Mouse (Mus musculus): ENCODE results near the gene Pde11a. TPM values are rescaled to one million over a fixed set of nuclear protein-coding genes. Genes with fewer than 3 reads are reported as not detected.

The Pde11a gene
- polyA plus RNA-seq, 1 experiment from 2014 or later, result 0.28 TPM

DNA sequence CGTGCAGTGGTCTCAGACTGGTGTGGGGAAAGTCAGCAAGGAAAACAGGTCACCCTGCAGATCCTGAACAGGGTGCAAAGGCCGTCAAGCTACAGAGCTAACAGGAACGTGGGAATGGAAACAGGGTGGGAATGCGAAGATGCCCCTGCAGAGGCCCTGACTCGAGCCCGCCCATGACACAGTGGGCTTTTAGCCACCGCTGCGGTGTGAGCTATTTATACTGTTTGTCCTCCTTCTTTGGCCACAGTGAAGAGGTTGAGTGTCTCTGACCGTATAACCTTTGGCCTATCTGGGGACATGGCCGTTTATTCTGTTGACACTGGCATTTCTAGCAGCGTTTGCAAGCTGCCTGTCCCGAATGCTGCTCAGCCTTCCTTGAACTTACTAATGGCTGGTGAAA is 338.9 kb downstream of the Pde11a start:
- WGBS, result 35% methylated on average over 12 of the region's 12 CpGs
- Histone ChIP-seq H3K9me3 (no peaks in the 10 kb centered on the region), H3K27ac (no peak overlapping the region), H3K36me3 (no peaks in the 10 kb centered on the region), H3K27me3 (no peaks in the 10 kb centered on the region), H3K4me1 (peaks cover 3% of the 10 kb centered on the region; the same call in 1 of the 2 replicates), H3K4me3 (no peak overlapping the region), H3K4me2 (no peak overlapping the region), H3K9ac (no peak overlapping the region)
- no peak for ATAC-seq (ENCODE audit: insufficient number of reproducible peaks, insufficient read depth, low FRiP score, low TSS enrichment, low read depth)

DNA sequence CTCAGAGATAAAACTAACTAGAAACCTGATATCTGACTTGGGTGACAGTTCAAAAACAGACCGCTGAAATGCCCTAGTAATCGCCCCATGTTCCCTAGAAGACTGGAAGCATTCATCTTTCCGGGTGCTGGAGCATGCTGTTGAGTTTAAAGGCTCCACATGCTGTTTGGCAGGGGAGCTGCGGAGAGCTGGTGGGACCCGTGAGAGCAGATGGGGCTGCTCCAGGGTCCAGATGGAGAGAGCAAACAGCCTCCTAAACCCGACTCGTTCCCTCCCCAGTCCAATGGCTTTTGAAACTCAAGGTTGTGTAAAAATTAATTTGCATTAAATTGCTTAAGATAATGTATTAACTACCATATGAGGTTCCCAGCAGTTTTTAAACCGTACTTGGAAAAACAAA is 339.9 kb downstream of the Pde11a start:
- 27% methylated on average over 8 of the region's 8 CpGs for WGBS
- Histone ChIP-seq H3K36me3 (no peaks in the 10 kb centered on the region), H3K4me1 (peaks cover 3% of the 10 kb centered on the region; the same call in 1 of the 2 replicates), H3K27ac (no peak overlapping the region), H3K4me2 (no peak overlapping the region), H3K4me3 (no peak overlapping the region), H3K9me3 (no peaks in the 10 kb centered on the region), H3K27me3 (no peaks in the 10 kb centered on the region), H3K9ac (no peak overlapping the region)
- no peak for ATAC-seq (ENCODE audit: insufficient number of reproducible peaks, insufficient read depth, low FRiP score, low TSS enrichment, low read depth)

- 41% methylated on average over 12 of the region's 12 CpGs for WGBS
- no peak for ATAC-seq (ENCODE audit: insufficient number of reproducible peaks, insufficient read depth, low FRiP score, low TSS enrichment, low read depth)
Measured at GRCm38 (mm10) chr2:75997726-75998125, 340.8 kb downstream of the Pde11a start.

DNA sequence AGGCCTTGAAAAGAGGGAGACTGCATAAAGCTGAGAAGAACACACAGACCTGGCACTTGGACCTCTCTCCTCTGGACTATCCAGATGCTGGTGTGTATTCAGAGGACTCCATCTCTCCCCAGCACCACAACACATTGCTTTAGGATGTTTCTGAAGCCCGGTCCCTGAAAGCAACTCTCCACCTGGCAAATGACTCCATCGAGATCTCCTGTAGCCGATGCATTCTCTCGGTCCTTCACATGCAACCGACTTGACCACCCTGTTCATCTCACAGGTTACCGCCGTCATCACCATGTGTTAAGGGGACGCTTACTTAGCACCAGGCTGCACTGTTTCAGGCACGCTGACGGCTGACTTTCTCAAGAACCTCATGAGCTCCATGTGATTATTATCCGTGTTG is 343.7 kb downstream of the Pde11a start:
- no peaks in the 10 kb centered on the region for H3K9me3 ChIP-seq
- 94% methylated on average over 11 of the region's 11 CpGs for WGBS

More at GRCm38 (mm10) chr2:75997726-75998125, 340.8 kb downstream of the Pde11a start:
- Histone ChIP-seq H3K27me3 (no peaks in the 10 kb centered on the region), H3K9ac (no peak overlapping the region), H3K9me3 (no peaks in the 10 kb centered on the region), H3K27ac (no peak overlapping the region), H3K4me1 (peaks cover 3% of the 10 kb centered on the region; the same call in 1 of the 2 replicates), H3K4me3 (no peak overlapping the region), H3K36me3 (no peaks in the 10 kb centered on the region), H3K4me2 (no peak overlapping the region)

DNA sequence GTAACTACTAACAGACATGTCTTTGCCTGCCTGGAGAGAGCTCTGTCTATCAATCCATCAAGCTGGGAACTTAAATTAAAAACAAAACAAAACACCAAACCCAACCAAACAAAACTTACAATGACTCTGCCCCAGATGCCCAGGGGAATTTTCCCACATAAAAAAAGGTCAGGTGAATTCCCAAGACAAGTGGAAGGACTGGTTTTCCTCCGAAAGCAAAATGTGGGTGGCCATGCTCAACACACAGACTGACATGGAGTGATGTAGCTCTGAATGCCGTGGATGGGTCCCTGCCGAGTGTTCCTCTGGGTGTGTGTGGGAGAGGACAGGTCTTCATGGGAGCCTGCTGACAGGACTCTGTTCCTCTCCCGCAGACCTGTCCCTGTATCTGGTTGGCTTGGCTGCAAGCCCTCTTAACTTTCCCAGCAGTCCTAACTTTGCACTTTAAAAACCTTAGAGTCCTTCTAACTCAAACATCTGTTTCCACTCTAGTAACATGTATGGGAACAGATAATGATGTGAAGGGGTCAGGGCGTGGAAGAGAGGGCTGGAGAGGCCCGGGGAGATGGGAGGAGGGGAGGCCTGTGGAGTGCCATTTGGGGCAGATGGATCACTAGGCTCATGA is 346.9 kb downstream of the Pde11a start:
- Histone ChIP-seq H3K4me3 (no peak overlapping the region), H3K27me3 (no peaks in the 10 kb centered on the region), H3K9me3 (no peaks in the 10 kb centered on the region), H3K27ac (peak overlapping the region; percentile 78), H3K4me1 (peaks cover 39% of the 10 kb centered on the region), H3K36me3 (no peaks in the 10 kb centered on the region), H3K9ac (no peak overlapping the region), H3K4me2 (0 out of 2 replicates have a peak overlapping the region, but pooled peaks have one; percentile 14)
- ATAC-seq (ENCODE audit: insufficient number of reproducible peaks, insufficient read depth, low FRiP score, low TSS enrichment, low read depth), result no peak
- 5% methylated on average over 6 of the region's 6 CpGs for WGBS

More for the DNA sequence above, 343.7 kb downstream of the Pde11a start:
- no peak for ATAC-seq (ENCODE audit: insufficient number of reproducible peaks, insufficient read depth, low FRiP score, low TSS enrichment, low read depth)
- Histone ChIP-seq H3K36me3 (no peaks in the 10 kb centered on the region), H3K9ac (no peak overlapping the region), H3K4me3 (no peak overlapping the region), H3K27me3 (no peaks in the 10 kb centered on the region), H3K27ac (no peak overlapping the region), H3K4me1 (peaks cover 21% of the 10 kb centered on the region), H3K4me2 (no peak overlapping the region)

DNA sequence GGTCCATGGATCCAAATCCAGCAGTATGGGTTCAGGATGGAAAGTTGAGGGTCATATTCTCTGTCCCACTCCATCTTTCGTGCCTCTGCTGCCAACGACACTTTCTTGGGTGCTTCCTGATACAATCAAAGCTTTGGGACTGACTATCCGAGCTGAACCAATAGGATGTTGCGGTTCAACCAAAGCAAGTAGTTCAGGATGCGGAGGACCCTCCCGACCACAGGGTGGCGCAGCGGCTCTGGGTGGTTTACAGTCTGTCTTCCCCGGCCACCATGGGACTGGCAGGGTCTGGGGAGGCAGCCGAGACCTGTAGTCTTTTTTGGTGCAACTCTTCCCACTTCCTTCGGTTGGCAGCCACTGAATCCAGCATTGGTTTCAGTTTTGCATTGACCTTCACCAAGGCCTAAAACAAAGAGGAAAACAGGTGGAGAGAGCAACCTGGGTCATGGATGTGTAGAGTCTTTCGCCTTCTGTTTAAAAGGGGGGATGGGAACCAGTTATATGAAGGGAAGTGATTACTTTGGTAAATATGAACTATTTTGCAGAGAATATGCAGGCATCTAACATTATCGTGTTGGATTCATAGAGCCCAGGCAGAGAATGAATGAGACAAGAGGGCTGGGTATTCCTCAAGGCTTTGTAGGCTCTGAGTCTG is 347.6 kb downstream of the Pde11a start:
- no peaks in the 10 kb centered on the region for H3K27me3 ChIP-seq
- H3K36me3 ChIP-seq, result no peaks in the 10 kb centered on the region
- ATAC-seq (ENCODE audit: insufficient number of reproducible peaks, insufficient read depth, low FRiP score, low TSS enrichment, low read depth), result no peak
- H3K9me3 ChIP-seq, result no peaks in the 10 kb centered on the region
- 40% methylated on average over 13 of the region's 13 CpGs for WGBS
- peaks cover 39% of the 10 kb centered on the region for H3K4me1 ChIP-seq
- H3K4me2 ChIP-seq, result peak overlapping the region; percentile 14; the same call in 1 of the 2 replicates
- H3K9ac ChIP-seq, result no peak overlapping the region
- peak overlapping the region; percentile 3; the same call in 1 of the 2 replicates for H3K27ac ChIP-seq
- no peak overlapping the region for H3K4me3 ChIP-seq

DNA sequence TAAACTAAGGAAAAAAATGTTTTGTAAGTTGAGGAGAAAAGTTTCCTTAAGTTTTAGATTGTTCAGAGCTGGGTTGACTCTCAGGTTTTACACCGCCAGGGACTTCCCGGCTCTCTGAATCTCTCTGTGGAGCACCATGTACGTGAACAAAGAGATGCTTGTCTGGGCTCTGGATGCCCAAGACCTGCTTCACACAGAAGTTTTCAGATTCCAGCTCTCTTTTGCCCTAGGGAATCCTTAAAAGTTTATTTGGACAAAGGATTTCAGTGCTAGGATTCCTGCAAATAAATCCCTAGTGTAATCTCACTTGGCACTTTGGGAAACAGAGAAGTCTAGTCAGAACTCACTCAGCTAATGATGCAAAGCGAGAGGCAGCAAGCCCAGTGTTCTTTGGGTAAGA is 348.9 kb downstream of the Pde11a start:
- Histone ChIP-seq H3K4me2 (no peak overlapping the region), H3K4me1 (peaks cover 39% of the 10 kb centered on the region), H3K27me3 (no peaks in the 10 kb centered on the region), H3K27ac (peak overlapping the region; percentile 55; the same call in 1 of the 2 replicates), H3K4me3 (no peak overlapping the region), H3K36me3 (no peaks in the 10 kb centered on the region), H3K9me3 (no peaks in the 10 kb centered on the region), H3K9ac (no peak overlapping the region)
- 32% methylated on average over 4 of the region's 4 CpGs for WGBS
- ATAC-seq (ENCODE audit: insufficient number of reproducible peaks, insufficient read depth, low FRiP score, low TSS enrichment, low read depth), result no peak

DNA sequence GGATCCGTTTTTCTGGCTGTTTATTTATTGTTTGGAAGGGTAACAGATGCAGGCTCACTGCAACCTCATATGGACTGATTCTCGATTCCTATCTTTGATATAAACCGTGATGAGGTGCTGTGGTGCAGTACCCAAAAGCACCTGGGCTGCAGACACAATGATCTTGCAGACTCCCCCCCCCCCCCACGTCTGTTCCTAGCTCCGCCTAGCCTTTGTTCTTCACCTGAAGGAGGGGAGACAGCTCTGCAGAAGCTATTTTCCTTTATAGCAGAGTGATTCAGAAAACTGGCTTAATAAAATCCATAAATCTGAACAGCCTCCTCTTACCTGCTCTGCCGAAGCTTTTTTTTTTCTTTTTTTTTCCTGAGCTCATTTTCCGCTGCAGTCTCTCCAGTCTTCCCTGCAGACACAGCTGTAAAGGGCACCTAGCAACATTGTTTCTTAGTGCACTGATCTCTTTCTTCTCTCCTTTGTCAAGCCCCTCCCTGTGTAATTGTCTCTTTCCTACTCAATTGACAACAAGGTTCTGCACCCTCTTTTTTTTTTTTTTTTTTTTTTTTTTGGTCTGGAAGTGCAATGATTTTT is 349.7 kb downstream of the Pde11a start:
- no peak for ATAC-seq (ENCODE audit: insufficient number of reproducible peaks, insufficient read depth, low FRiP score, low TSS enrichment, low read depth)
- Histone ChIP-seq H3K27ac (peak overlapping the region; percentile 55), H3K9ac (0 out of 2 replicates have a peak overlapping the region, but pooled peaks have one; percentile 21), H3K27me3 (no peaks in the 10 kb centered on the region), H3K4me2 (peak overlapping the region; percentile 27; the same call in 1 of the 2 replicates), H3K4me1 (peaks cover 39% of the 10 kb centered on the region), H3K36me3 (no peaks in the 10 kb centered on the region), H3K4me3 (no peak overlapping the region), H3K9me3 (no peaks in the 10 kb centered on the region)
- WGBS, result 26% methylated on average over 7 of the region's 7 CpGs

GRCm38 (mm10) chr2:75988378-75988777 is 350.2 kb downstream of the Pde11a start:
- H3K36me3 ChIP-seq, result no peaks in the 10 kb centered on the region
- no peak overlapping the region for H3K4me3 ChIP-seq
- H3K9ac ChIP-seq, result no peak overlapping the region
- ATAC-seq (ENCODE audit: insufficient number of reproducible peaks, insufficient read depth, low FRiP score, low TSS enrichment, low read depth), result no peak
- H3K4me2 ChIP-seq, result 0 out of 2 replicates have a peak overlapping the region, but pooled peaks have one; percentile 27
- H3K4me1 ChIP-seq, result peaks cover 39% of the 10 kb centered on the region
- H3K9me3 ChIP-seq, result no peaks in the 10 kb centered on the region
- no peaks in the 10 kb centered on the region for H3K27me3 ChIP-seq
- WGBS, result 50% methylated on average over 4 of the region's 4 CpGs
- H3K27ac ChIP-seq, result peak overlapping the region; percentile 55; the same call in 1 of the 2 replicates

GRCm38 (mm10) chr2:75987739-75988138 is 350.8 kb downstream of the Pde11a start:
- Histone ChIP-seq H3K36me3 (no peaks in the 10 kb centered on the region), H3K4me2 (no peak overlapping the region), H3K4me1 (peaks cover 39% of the 10 kb centered on the region), H3K9me3 (no peaks in the 10 kb centered on the region), H3K27me3 (no peaks in the 10 kb centered on the region), H3K27ac (no peak overlapping the region), H3K4me3 (no peak overlapping the region), H3K9ac (no peak overlapping the region)
- no peak for ATAC-seq (ENCODE audit: insufficient number of reproducible peaks, insufficient read depth, low FRiP score, low TSS enrichment, low read depth)
- WGBS, result 55% methylated on average over 9 of the region's 9 CpGs

DNA sequence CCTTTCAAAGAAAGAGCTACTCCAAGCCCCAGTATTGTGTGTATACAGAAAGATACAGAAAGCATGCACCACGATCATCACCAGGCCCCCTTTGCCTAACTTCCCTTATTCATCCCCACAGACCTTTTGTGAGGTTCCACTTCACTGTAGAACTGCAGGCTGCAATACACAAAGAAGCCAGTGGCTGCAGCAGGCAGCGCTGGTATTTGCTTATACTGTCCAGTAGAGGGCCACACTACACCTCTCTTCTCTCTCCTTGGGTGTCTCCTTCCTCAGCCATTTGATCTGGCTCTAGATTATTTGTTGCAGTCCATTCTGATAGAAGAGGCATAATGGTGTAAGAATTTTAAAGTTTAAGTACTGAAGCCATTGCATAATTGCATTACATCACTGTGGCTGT is 353.4 kb downstream of the Pde11a start:
- peak; percentile 75 for ATAC-seq (ENCODE audit: insufficient number of reproducible peaks, insufficient read depth, low FRiP score, low TSS enrichment, low read depth)
- H3K27ac ChIP-seq, result no peak overlapping the region

More for the DNA sequence above, 353.4 kb downstream of the Pde11a start:
- Histone ChIP-seq H3K4me2 (no peak overlapping the region), H3K27me3 (no peaks in the 10 kb centered on the region), H3K9me3 (no peaks in the 10 kb centered on the region), H3K4me3 (no peak overlapping the region), H3K4me1 (peaks cover 20% of the 10 kb centered on the region), H3K36me3 (no peaks in the 10 kb centered on the region), H3K9ac (no peak overlapping the region)
- WGBS, result 5% methylated on average over 2 of the region's 2 CpGs
